In the genomic region with DNA sequence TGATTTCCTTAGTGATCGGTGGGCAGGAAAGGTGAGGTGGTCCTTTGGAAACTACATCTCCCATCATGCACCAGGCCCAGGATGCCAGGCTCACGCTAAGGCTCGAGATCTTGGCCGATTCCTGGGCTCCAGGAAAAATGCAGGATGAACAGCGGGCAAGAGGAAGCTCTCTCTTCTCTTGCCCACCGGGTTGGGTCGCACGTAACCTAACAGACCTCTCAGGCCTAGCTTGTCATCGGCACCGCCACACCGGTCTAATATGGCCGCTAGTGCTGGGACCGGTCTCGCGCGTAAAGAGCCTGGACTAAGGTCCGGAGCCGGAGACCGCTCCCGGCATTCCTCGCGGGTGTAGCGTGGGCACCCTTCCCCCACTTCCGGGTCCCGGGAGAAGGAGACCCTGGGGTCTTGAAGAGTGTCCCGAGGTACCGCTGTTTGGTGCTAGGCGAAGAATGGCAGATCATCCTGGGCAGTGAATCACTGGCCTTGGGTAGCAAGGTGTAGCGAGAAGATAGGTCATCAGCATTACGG, we compare ENCODE assay signal across 8 mouse cellular contexts. TPM values are rescaled to one million over a fixed set of nuclear protein-coding genes. Genes with fewer than 3 reads are reported as not detected.
A peak's percentile ranks its signal among the peaks of the same experiment; 100 is the strongest.
DNase-seq lines count a peak whose midpoint lies in the region; ATAC-seq lines count a peak whose summit lies in the region.

A gene (plus strand): TSS at position 81 of the 528 bp plus-strand sequence.

- H3K9me3 ChIP-seq in hindbrain, embryonic 12.5 days (replicated peaks) = no peaks in the 10 kb centered on the region

- ATAC-seq in hindbrain, embryonic 12.5 days (ENCODE audit: low FRiP score) = peak; percentile 54

- peak within 1 kb of the TSS; percentile 72 for H3K4me2 ChIP-seq in hindbrain, embryonic 12.5 days (replicated peaks)

- peak within 1 kb of the TSS; percentile 59 for H3K4me3 ChIP-seq in hindbrain, embryonic 12.5 days

- 3% methylated on average over 30 of the region's 30 CpGs for WGBS in hindbrain, embryonic 12.5 days

- peak; percentile 66 for DNase-seq in NIH3T3 (ENCODE audit: low read depth)
- peak; percentile 85 for DNase-seq in cerebellum, adult 9-10 months
- peak; percentile 70 to 73 for DNase-seq in frontal cortex, postnatal 10 days (ENCODE audit: low spot score in 2 of 2)
- peak; percentile 63 to 68 for DNase-seq in layer of hippocampus, postnatal 25 days (ENCODE audit: extremely low spot score in 1 of 2, low spot score in 1 of 2)
- peak; percentile 84 for DNase-seq in lung, postnatal 36 days
- DNase-seq in retina, postnatal 1 day = peak; percentile 88
- peak; percentile 79 to 80 for DNase-seq in urinary bladder, postnatal 36 days (ENCODE audit: low spot score in 2 of 2)

- H3K4me1 ChIP-seq in hindbrain, embryonic 12.5 days = peaks cover 41% of the 10 kb centered on the region

- H3K9ac ChIP-seq in hindbrain, embryonic 12.5 days = peak within 1 kb of the TSS; percentile 55

- no peaks in the 10 kb centered on the region for H3K36me3 ChIP-seq in hindbrain, embryonic 12.5 days

- peak within 1 kb of the TSS; percentile 89 for H3K27ac ChIP-seq in hindbrain, embryonic 12.5 days

- H3K27me3 ChIP-seq in hindbrain, embryonic 12.5 days = no peaks in the 10 kb centered on the region

RNA-seq across cellular contexts. Expression of the gene that starts here (rescaled TPM):
- polyA plus RNA-seq in hindbrain, embryonic 12.5 days (2016; fragmentation: Nextera tagmentation; extraction: Ambion mirVana) = 27.3 and 27.7 TPM in 2 replicates
- total RNA-seq in layer of hippocampus, postnatal 25 days (2021) = 10 to 100 TPM; 21.9 to 22.9 TPM

Comparison
In these comparisons a context has a peak if more than half of its experiments do, and no peak if none do; other contexts are left out.
1. Peak in every context shown above with its lines: DNase-seq, ATAC-seq, H3K4me3 ChIP-seq and H3K27ac ChIP-seq.